Mouse (Mus musculus) G1E (cell line): ENCODE measurements around the gene 2410137M14Rik. TPM values are rescaled to one million over a fixed set of nuclear protein-coding genes. Genes with fewer than 3 reads are reported as not detected.

Experiments
- ATAC-seq: 2 replicates; pipeline ENCODE4 v1.8.0; 2016; ENCODE audit warnings: mild to moderate bottlenecking; ENCODE audit not compliant: insufficient number of reproducible peaks, poor library complexity, low FRiP score, severe bottlenecking; ENCODE audit errors: extremely low read depth
- DNase-seq: peaks from one replicate; pipeline ENCODE4 v3.0.0; 2012; ENCODE audit warnings: low spot score
- H3K27me3 ChIP-seq: 2 replicates; pipeline ENCODE4 v1.6.1; 2012; ENCODE audit warnings: mild to moderate bottlenecking, low read length, inconsistent platforms; ENCODE audit not compliant: insufficient read depth
- H3K36me3 ChIP-seq: replicated peaks from 2 replicates; pipeline ENCODE3; 2012; ENCODE audit warnings: mild to moderate bottlenecking, inconsistent platforms
- H3K4me1 ChIP-seq: 2 replicates; pipeline ENCODE4 v1.6.1; 2012; ENCODE audit warnings: low read depth, low read length, inconsistent platforms, mixed read lengths; ENCODE audit not compliant: insufficient read depth
- H3K4me3 ChIP-seq: 2 replicates; pipeline ENCODE4 v1.5.1; 2012; ENCODE audit warnings: low read depth, mild to moderate bottlenecking, inconsistent platforms, low read length, moderate library complexity, mixed read lengths
- H3K9me3 ChIP-seq: replicated peaks from 2 replicates; pipeline ENCODE4 v1.6.1; 2012; ENCODE audit warnings: inconsistent platforms
- CTCF ChIP-seq: IDR thresholded peaks from 2 replicates; pipeline ENCODE4 v1.5.1; 2012; ENCODE audit warnings: low read depth, low read length, inconsistent platforms, mixed read lengths
- GATA1 ChIP-seq: IDR thresholded peaks from 2 replicates; pipeline ENCODE4 v1.6.1; 2012; ENCODE audit warnings: borderline replicate concordance, low read length, inconsistent platforms, mixed read lengths
- GATA2 ChIP-seq: IDR thresholded peaks from 2 replicates; pipeline ENCODE4 v1.6.1; 2012; ENCODE audit warnings: low read depth, low read length, inconsistent platforms, borderline replicate concordance
- POLR2AphosphoS5 ChIP-seq: IDR thresholded peaks from 2 replicates; pipeline ENCODE4 v1.6.1; 2012; ENCODE audit warnings: low read depth, low read length, inconsistent platforms; ENCODE audit not compliant: insufficient replicate concordance
- TAL1 ChIP-seq: conservative IDR thresholded peaks from 2 replicates; pipeline ENCODE4 v1.6.1; 2012; ENCODE audit warnings: low read depth, low read length, inconsistent platforms, mixed read lengths
- polyA plus RNA-seq: library from polyadenylated mRNA; stranded (reverse); fragments of >175 nt; gene quantifications from 2 replicates; pipeline ENCODE4 v1.2.3, GENCODE M21; 2012
- total RNA-seq, 2 experiments: library from RNA; stranded (forward) in 1 of 2; stranded (reverse) in 1 of 2; fragments of 200-1000 nt in 1 of 2; fragments of >200 nt in 1 of 2; fragmentation: Nextera tagmentation in 1 of 2; gene quantifications; 2 replicates each; pipeline ENCODE4 v1.2.3; 2014 to 2017

2410137M14Rik gene
- total and polyA plus RNA-seq, 3 experiments, result 0.16 TPM; not detected in 2

GRCm38 (mm10) chr17:36952631-36953030 lies 28.4 kb downstream of the 2410137M14Rik start:
- H3K4me1 ChIP-seq, result peaks cover 19% of the 10 kb centered on the region
- ATAC-seq, result no peak
- H3K36me3 ChIP-seq, result peaks cover 56% of the 10 kb centered on the region

GRCm38 (mm10) chr17:36950981-36951947 lies 29.8 kb downstream of the 2410137M14Rik start, which contains the start of gene Ppp1r11:
TSS of gene Ppp1r11 (minus strand) at chr17:36951741.
- Histone ChIP-seq H3K27me3 (no peaks in the 10 kb centered on the region; the same call in 1 of the 2 replicates), H3K4me3 (peak within 1 kb of the TSS; percentile 77), H3K4me1 (peaks cover 12% of the 10 kb centered on the region), H3K9me3 (peaks cover 7% of the 10 kb centered on the region), H3K36me3 (peaks cover 56% of the 10 kb centered on the region)
- ATAC-seq (peak; percentile 99), DNase-seq (peak; percentile 75)
- no peak for TF ChIP-seq GATA1
- TF ChIP-seq GATA2, result no peak
- TF ChIP-seq POLR2AphosphoS5, result no peak
- TF ChIP-seq CTCF, result no peak
- TF ChIP-seq TAL1, result no peak

More at GRCm38 (mm10) chr17:36952631-36953030, 28.4 kb downstream of the 2410137M14Rik start:
- TF ChIP-seq GATA2, result no peak
- DNase-seq, result no peak
- Histone ChIP-seq H3K27me3 (no peaks in the 10 kb centered on the region), H3K9me3 (no peaks in the 10 kb centered on the region), H3K4me3 (no peak overlapping the region)

GRCm38 (mm10) chr17:36949265-36949664 lies 31.8 kb downstream of the 2410137M14Rik start:
- peaks cover 12% of the 10 kb centered on the region for H3K4me1 ChIP-seq
- peaks cover 7% of the 10 kb centered on the region for H3K9me3 ChIP-seq
- H3K36me3 ChIP-seq, result peaks cover 45% of the 10 kb centered on the region
- ATAC-seq (no peak), DNase-seq (no peak)
- TF ChIP-seq POLR2AphosphoS5 (no peak), GATA2 (no peak), TAL1 (no peak), GATA1 (no peak), CTCF (no peak)
- H3K27me3 ChIP-seq, result no peaks in the 10 kb centered on the region; the same call in 1 of the 2 replicates
- H3K4me3 ChIP-seq, result no peak overlapping the region

- Histone ChIP-seq H3K9me3 (peaks cover 7% of the 10 kb centered on the region), H3K4me1 (peaks cover 12% of the 10 kb centered on the region), H3K36me3 (peaks cover 40% of the 10 kb centered on the region), H3K4me3 (no peak overlapping the region), H3K27me3 (no peaks in the 10 kb centered on the region; the same call in 1 of the 2 replicates)
- ATAC-seq, result no peak
- no peak for DNase-seq
- TF ChIP-seq CTCF, result no peak
Observed at GRCm38 (mm10) chr17:36948286-36948685, 32.8 kb downstream of the 2410137M14Rik start.

- H3K4me3 ChIP-seq, result no peak overlapping the region
- ATAC-seq (no peak), DNase-seq (no peak)
- H3K36me3 ChIP-seq, result peaks cover 34% of the 10 kb centered on the region
- H3K4me1 ChIP-seq, result peaks cover 16% of the 10 kb centered on the region
- H3K9me3 ChIP-seq, result peaks cover 7% of the 10 kb centered on the region
- no peak for TF ChIP-seq CTCF
- no peak for TF ChIP-seq POLR2AphosphoS5
- TF ChIP-seq GATA2, result no peak
- TF ChIP-seq GATA1, result no peak
- TF ChIP-seq TAL1, result no peak
- peaks cover 7% of the 10 kb centered on the region; the same call in 1 of the 2 replicates for H3K27me3 ChIP-seq
Observed at GRCm38 (mm10) chr17:36947051-36947819, 33.8 kb downstream of the 2410137M14Rik start.

- H3K4me1 ChIP-seq, result peaks cover 4% of the 10 kb centered on the region
- H3K27me3 ChIP-seq, result peaks cover 16% of the 10 kb centered on the region
- ATAC-seq (no peak), DNase-seq (no peak)
- H3K9me3 ChIP-seq, result peaks cover 7% of the 10 kb centered on the region
- H3K36me3 ChIP-seq, result peaks cover 26% of the 10 kb centered on the region
- no peak overlapping the region for H3K4me3 ChIP-seq
- no peak for TF ChIP-seq TAL1
Observed at GRCm38 (mm10) chr17:36944121-36944775, 36.8 kb downstream of the 2410137M14Rik start.
